Mouse (Mus musculus): ENCODE measurements around the gene Clhc1.

DNA sequence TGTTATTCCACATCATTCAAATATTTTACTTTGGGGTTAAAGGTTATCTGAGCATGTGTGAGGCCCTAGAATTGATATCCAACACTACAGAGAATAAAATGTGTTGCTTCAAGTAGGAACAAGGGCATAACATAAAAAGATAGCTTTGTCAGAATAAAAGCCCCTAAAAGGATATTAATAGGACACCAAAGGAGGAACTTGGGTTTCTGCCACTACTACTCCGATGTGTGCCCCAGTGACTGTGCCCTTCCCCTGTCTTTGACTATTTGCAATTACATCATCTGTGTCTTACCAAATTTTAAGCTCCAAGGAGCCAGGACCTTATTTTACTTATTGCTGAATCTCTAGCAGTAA lies 1.7 kb downstream of the Clhc1 start:
- TF ChIP-seq ZC3H11A (IDR thresholded peaks at IDR 0.05; ENCODE audit: borderline replicate concordance, low read depth, low read length) (no peak), MAFK (IDR thresholded peaks at IDR 0.05; ENCODE audit: insufficient read depth, low read depth, low read length) (no peak)

Data from ES-E14 (cell line).